ENCODE assay signal across 8 mouse cellular contexts in the genomic region with DNA sequence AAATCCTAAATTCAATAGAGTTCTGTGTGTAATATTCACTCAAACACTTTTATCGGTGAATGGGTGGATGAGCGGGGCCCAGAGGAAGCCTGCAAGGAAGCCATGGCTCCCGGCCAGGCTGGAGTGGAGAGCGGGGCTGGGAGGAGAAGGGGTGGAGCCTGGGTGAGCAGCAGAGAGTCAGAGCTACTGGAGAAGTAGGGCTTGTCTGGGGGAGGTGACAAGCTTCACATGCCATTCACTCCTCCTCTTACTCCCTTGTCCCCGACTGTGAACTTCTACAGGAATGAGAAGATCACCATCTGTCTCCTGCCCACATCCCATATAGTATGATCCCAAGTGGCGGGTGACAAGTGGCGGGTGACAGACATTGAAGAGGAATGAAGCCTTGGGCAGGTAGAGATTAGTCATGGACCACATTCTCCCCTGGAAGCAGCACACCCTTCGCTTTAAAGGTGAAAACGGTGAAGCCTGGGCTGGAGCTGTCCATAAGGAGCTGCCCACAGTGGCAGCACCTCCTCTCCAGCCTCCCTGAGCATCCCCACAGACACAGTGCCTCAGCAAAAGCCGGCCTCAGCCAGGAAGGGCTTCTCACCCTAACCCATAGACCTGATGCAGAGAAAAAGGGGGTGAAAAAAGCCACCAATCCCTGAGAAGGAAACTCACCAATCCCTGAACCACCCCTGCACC.
DNase-seq lines count a peak whose midpoint lies in the region; ATAC-seq lines count a peak whose summit lies in the region.

No protein-coding gene starts in this region.

- no peaks in the 10 kb centered on the region for H3K36me3 ChIP-seq in midbrain, embryonic 11.5 days (ENCODE audit: control insufficient read depth, insufficient read depth, low read length)

- no peak overlapping the region for H3K4me2 ChIP-seq in midbrain, embryonic 11.5 days

- DNase-seq in urinary bladder, postnatal 14 days (ENCODE audit: low spot score), result peak; percentile 53
- no peak for DNase-seq in urinary bladder, adult 2 months (ENCODE audit: low spot score)
- peak; percentile 24 for DNase-seq in gastrocnemius, adult 18-20 months (ENCODE audit: low spot score)
- peak; percentile 49 to 64 for DNase-seq in left cerebral cortex, postnatal 36 days (ENCODE audit: low spot score in 2 of 2)
- peak; percentile 39 to 60 for DNase-seq in right cerebral cortex, postnatal 36 days (ENCODE audit: low spot score in 2 of 2)
- DNase-seq in thymus, postnatal 25 days, result no peak
- no peak for DNase-seq in midbrain, embryonic 11.5 days (ENCODE audit: low spot score, missing footprints)

- no peak overlapping the region for H3K9ac ChIP-seq in midbrain, embryonic 11.5 days (ENCODE audit: low read length)

- no peaks in the 10 kb centered on the region for H3K9me3 ChIP-seq in midbrain, embryonic 11.5 days (ENCODE audit: control insufficient read depth, low read length)

- no peak overlapping the region for H3K4me3 ChIP-seq in midbrain, embryonic 11.5 days (ENCODE audit: low read depth, low read length)

- H3K27me3 ChIP-seq in midbrain, embryonic 11.5 days (ENCODE audit: control insufficient read depth, insufficient read depth, low read length), result no peaks in the 10 kb centered on the region

- ATAC-seq in hematopoietic stem cell, adult 5-6 weeks (replicated peaks in 1 of 2; ENCODE audit: insufficient read depth in 1 of 2, low FRiP score in 2 of 2, low TSS enrichment in 1 of 2, low read depth in 1 of 2, poor library complexity in 2 of 2, severe bottlenecking in 2 of 2), result peak; percentile 78 to 83
- no peak for ATAC-seq in midbrain, embryonic 11.5 days (ENCODE audit: low FRiP score)

- 78% methylated on average over 10 of the region's 10 CpGs for WGBS in midbrain, embryonic 11.5 days

- no peaks in the 10 kb centered on the region for H3K4me1 ChIP-seq in midbrain, embryonic 11.5 days (ENCODE audit: control insufficient read depth, insufficient read depth, low read length)

- H3K27ac ChIP-seq in midbrain, embryonic 11.5 days (ENCODE audit: low read depth, low read length), result no peak overlapping the region

- intact Hi-C loops in left cerebral cortex, postnatal 36 days (cut with DNase I), result no loop called here

Comparison
In these comparisons a context has a peak if more than half of its experiments do, and no peak if none do; other contexts are left out.
1. DNase-seq: peak in urinary bladder, postnatal 14 days (single experiment), gastrocnemius, adult 18-20 months (single experiment), left cerebral cortex, postnatal 36 days (2 of 2) and right cerebral cortex, postnatal 36 days (2 of 2); none in urinary bladder, adult 2 months (single experiment), thymus, postnatal 25 days (single experiment) and midbrain, embryonic 11.5 days (single experiment).